ENCODE assay signal across 14 mouse cellular contexts in genomic region chr5:5838767-5839166, GRCm38 (mm10).
"Had no signal": no experiment of that assay in that cellular context is flagged by ENCODE, and none has a peak within 500 bp of the region (broad histone marks: within the 10 kb centered on the region; RNA-seq: fewer than 3 reads in every experiment).

No protein-coding gene starts in this region.

- H3K9me3 ChIP-seq: lung, embryonic 15.5 days; megakaryocyte, embryonic 14.5 days; midbrain, embryonic 13.5 days; midbrain, embryonic 15.5 days; neural tube, embryonic 12.5 days had no signal

- H3K27ac ChIP-seq: lung, embryonic 15.5 days; midbrain, embryonic 13.5 days; midbrain, embryonic 15.5 days; neural tube, embryonic 12.5 days had no signal

- H3K4me3 ChIP-seq: lung, embryonic 15.5 days; megakaryocyte, embryonic 14.5 days; midbrain, embryonic 13.5 days; midbrain, embryonic 15.5 days; neural tube, embryonic 12.5 days had no signal

- H3K4me2 ChIP-seq: lung, embryonic 15.5 days; midbrain, embryonic 11.5 days; midbrain, embryonic 13.5 days; midbrain, embryonic 15.5 days; neural tube, embryonic 12.5 days had no signal

- H3K36me3 ChIP-seq: lung, embryonic 15.5 days; midbrain, embryonic 13.5 days; midbrain, embryonic 15.5 days; neural tube, embryonic 12.5 days had no signal

- H3K9ac ChIP-seq: lung, embryonic 15.5 days; midbrain, embryonic 13.5 days; midbrain, embryonic 15.5 days; neural tube, embryonic 12.5 days had no signal

- ATAC-seq: lung, postnatal 0 days; midbrain, embryonic 13.5 days; midbrain, embryonic 15.5 days had no signal

- DNase-seq: lung, adult 2 months; lung, postnatal 14 days; lung, postnatal 4 days; right cerebral cortex, postnatal 14 days; thymus, adult 18-20 months; thymus, postnatal 14 days; thymus, postnatal 36 days had no signal

- H3K27me3 ChIP-seq: lung, embryonic 15.5 days; megakaryocyte, embryonic 14.5 days; midbrain, embryonic 13.5 days; midbrain, embryonic 15.5 days; neural tube, embryonic 12.5 days had no signal

- H3K4me1 ChIP-seq: lung, embryonic 15.5 days; megakaryocyte, embryonic 14.5 days; midbrain, embryonic 13.5 days; midbrain, embryonic 15.5 days; neural tube, embryonic 12.5 days had no signal
